Mouse (Mus musculus) cortical plate, adult 2 months (tissue): ENCODE results near the gene B4galt5.

Source experiments
- CTCF ChIP-seq: fragments of 200-500 bp; IDR thresholded peaks from 2 replicates; pipeline ENCODE4 v1.5.1; 2011; ENCODE audit warnings: mild to moderate bottlenecking, control low read depth, low read length; ENCODE audit not compliant: insufficient read depth; ENCODE audit errors: extremely low read depth
- POLR2A ChIP-seq: fragments of 200-500 bp; IDR thresholded peaks from 2 replicates; pipeline ENCODE4 v1.6.1; 2011; ENCODE audit warnings: mild to moderate bottlenecking, low read length, control low read depth; ENCODE audit not compliant: insufficient read depth; ENCODE audit errors: extremely low read depth

DNA sequence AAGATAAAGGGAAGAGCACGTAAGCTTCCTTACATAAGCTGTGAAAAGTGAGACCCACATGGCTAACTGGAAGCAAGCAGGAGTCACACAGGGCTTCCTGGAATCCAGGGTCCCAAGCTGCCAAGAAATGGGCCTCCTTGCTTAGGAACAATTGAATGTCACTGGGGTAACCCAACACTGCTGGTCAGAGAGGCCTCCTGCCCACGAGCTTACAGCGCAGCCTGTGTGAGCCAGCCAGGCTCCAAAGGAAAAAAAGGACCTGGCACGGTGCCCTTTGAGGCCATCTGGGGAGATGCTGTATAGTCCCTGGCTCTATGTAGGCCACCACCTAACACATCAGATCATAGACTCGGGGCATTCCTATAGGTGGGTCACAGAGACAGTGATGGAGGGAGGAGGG, 24.3 kb upstream of the B4galt5 start:
- no peak for TF ChIP-seq CTCF
- TF ChIP-seq POLR2A: no peak
